Mouse (Mus musculus) midbrain, embryonic 15.5 days (tissue): ENCODE measurements at regions not wholly inside any gene's neighbourhood (a gene's known extent, or its start where the extent isn't known, plus 50 kb on each side); places are given as distances from the start of the nearest gene placed in this dataset.

Experiments used
- ATAC-seq: fragments of 200-750 bp; cut with Nextera tagmentation; replicated peaks from 2 replicates; pipeline ENCODE4 v1.8.0; 2017; ENCODE audit warnings: moderate TSS enrichment
- H3K27ac ChIP-seq: fragments of 300-500 bp; sonication (generic); 2 replicates; pipeline ENCODE4 v1.5.1; 2015; ENCODE audit warnings: mild to moderate bottlenecking, inconsistent platforms
- H3K27me3 ChIP-seq: fragments of 300-500 bp; sonication (generic); replicated peaks from 2 replicates; pipeline ENCODE4 v1.6.1; 2015; ENCODE audit warnings: inconsistent platforms
- H3K36me3 ChIP-seq: fragments of 300-500 bp; sonication (generic); replicated peaks from 2 replicates; pipeline ENCODE4 v1.6.1; 2015; ENCODE audit warnings: inconsistent platforms
- H3K4me1 ChIP-seq: fragments of 300-500 bp; sonication (generic); 2 replicates; pipeline ENCODE4 v1.6.1; 2015; ENCODE audit warnings: inconsistent platforms
- H3K4me2 ChIP-seq: fragments of 300-500 bp; sonication (generic); 2 replicates; pipeline ENCODE4 v1.6.1; 2015; ENCODE audit warnings: inconsistent platforms, mild to moderate bottlenecking, moderate library complexity
- H3K4me3 ChIP-seq: fragments of 300-500 bp; sonication (generic); 2 replicates; pipeline ENCODE4 v1.5.1; 2015; ENCODE audit warnings: mild to moderate bottlenecking, inconsistent platforms
- H3K9ac ChIP-seq: fragments of 300-500 bp; sonication (generic); 2 replicates; pipeline ENCODE4 v1.6.1; 2015; ENCODE audit warnings: mild to moderate bottlenecking, inconsistent platforms
- H3K9me3 ChIP-seq: fragments of 300-500 bp; sonication (generic); 2 replicates; pipeline ENCODE4 v1.6.1; 2016; ENCODE audit warnings: inconsistent platforms
- WGBS: fragments of 180-500 bp; shearing (Covaris S2); methylation state at CpG from one replicate; pipeline ENCODE4 v1.1.7; 2015; ENCODE audit warnings: mixed read lengths; 5-methylcytosine and 5-hydroxymethylcytosine counted together

GRCm38 (mm10) chr13:28787331-28787643 lies 166.2 kb downstream of the Sox4 start:
- H3K36me3 ChIP-seq, result no peaks in the 10 kb centered on the region
- 17% methylated on average over 3 of the region's 3 CpGs for WGBS
- H3K27ac ChIP-seq, result peak overlapping the region; percentile 8
- H3K9me3 ChIP-seq, result no peaks in the 10 kb centered on the region
- no peak overlapping the region for H3K9ac ChIP-seq
- H3K4me3 ChIP-seq, result no peak overlapping the region
- no peak for ATAC-seq
- H3K4me1 ChIP-seq, result peaks cover 33% of the 10 kb centered on the region
- no peaks in the 10 kb centered on the region for H3K27me3 ChIP-seq
- no peak overlapping the region for H3K4me2 ChIP-seq

DNA sequence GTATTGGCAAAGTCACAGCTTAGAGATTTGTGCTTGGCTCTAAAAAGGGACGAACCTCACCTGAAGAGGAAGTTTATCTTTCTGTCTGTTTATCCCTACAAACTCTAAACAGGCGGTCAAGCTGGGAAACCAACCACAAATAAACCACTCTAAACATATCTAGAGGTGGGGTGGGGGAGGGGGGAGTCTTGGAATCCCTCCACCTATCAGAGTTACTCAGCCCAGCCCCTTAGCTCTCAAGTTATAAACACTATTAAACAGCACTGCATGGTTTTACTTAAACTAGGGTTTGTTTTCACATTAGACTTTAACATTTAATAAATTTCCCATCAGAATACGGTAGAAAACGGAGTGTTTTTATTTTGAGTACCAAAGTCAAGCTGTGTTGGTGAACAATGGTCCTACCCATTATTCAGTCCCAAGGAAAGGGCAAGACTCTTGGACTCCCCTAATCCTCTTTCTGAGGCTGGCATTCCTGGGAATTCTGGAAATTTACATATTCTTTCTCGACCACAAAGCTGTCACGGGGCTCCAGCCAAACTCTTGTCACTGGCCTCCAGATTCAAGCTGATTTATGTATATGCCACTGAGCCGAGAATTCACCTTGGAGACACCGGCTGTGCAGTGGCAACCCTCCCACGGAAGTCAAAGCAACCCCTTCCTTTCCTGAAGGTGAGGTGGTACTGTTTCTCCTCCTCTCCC lies 166.7 kb downstream of the Sox4 start:
- Histone ChIP-seq H3K4me1 (peaks cover 38% of the 10 kb centered on the region), H3K9ac (no peak overlapping the region), H3K27me3 (no peaks in the 10 kb centered on the region), H3K9me3 (no peaks in the 10 kb centered on the region), H3K4me3 (no peak overlapping the region), H3K27ac (peak overlapping the region; percentile 8), H3K36me3 (no peaks in the 10 kb centered on the region), H3K4me2 (no peak overlapping the region)
- no peak for ATAC-seq
- 17% methylated on average over 9 of the region's 9 CpGs for WGBS

DNA sequence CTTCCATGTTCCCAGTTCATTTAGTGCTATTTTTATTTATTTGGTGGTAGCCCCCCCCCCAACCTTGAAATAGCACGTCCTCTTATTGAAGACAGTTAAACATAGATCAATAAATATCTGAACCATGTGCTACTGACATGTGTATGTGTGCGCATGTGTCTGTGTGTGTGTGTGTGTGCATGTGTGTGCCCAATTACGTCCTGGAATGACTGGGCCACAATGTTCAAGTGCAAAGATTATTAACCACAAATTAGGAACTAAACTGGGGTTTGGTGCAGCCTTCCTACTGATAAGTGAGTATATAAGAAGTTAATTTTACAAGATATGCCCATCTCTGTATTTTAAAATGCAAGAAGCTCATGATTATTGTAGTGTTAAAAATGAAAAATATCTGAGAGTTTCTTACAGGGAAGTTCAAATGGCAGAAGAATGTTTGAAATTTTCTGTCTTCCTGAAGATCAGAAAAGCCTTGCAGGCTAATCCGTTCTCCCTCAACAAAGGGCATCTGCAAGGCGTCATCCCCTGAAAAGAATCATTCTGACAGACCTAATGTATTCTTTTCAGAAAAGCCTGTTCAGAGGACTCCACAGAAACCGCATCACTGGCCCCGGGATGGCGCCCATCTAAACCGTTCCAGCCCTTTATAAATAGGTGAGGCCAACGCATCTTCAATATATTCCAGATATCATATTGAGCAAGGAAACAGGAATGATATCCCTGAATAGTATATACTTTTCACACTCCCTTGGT lies 170.8 kb downstream of the Sox4 start:
- Histone ChIP-seq H3K4me2 (no peak overlapping the region; the same call in 1 of the 2 replicates), H3K9ac (no peak overlapping the region)

DNA sequence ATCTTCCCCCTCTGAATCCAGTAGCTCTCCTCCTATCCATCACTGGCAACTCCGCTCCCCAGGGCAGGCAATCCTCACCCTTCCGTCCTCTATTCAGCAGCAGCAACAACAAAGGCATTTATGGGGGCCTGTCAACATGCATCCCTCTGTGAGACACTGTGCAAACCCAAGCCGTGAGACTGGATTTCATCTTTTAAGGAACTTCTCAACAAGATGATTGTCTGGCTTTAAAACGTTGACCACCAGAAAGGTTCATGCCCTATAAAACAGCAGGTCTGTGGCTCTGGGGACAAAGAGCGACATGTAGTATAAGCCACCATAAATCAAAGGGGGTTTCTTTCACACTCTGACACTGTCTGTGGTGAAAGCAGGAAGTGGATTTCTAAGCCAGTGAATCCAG lies 171.4 kb downstream of the Sox4 start:
- peak; percentile 28 for ATAC-seq
- H3K27me3 ChIP-seq, result no peaks in the 10 kb centered on the region
- H3K4me2 ChIP-seq, result peak overlapping the region; percentile 0; the same call in 1 of the 2 replicates
- no peaks in the 10 kb centered on the region for H3K36me3 ChIP-seq
- H3K27ac ChIP-seq, result peak overlapping the region; percentile 73
- no peaks in the 10 kb centered on the region for H3K9me3 ChIP-seq
- 8% methylated on average over 5 of the region's 5 CpGs for WGBS
- no peak overlapping the region; the same call in 1 of the 2 replicates for H3K9ac ChIP-seq
- no peak overlapping the region for H3K4me3 ChIP-seq
- peaks cover 41% of the 10 kb centered on the region for H3K4me1 ChIP-seq

More for the DNA sequence above, 170.8 kb downstream of the Sox4 start:
- no peaks in the 10 kb centered on the region for H3K9me3 ChIP-seq
- peaks cover 47% of the 10 kb centered on the region for H3K4me1 ChIP-seq
- ATAC-seq, result peak; percentile 37
- peak overlapping the region; percentile 73 for H3K27ac ChIP-seq
- WGBS, result 10% methylated on average over 10 of the region's 10 CpGs
- H3K36me3 ChIP-seq, result no peaks in the 10 kb centered on the region
- no peaks in the 10 kb centered on the region for H3K27me3 ChIP-seq
- no peak overlapping the region for H3K4me3 ChIP-seq

DNA sequence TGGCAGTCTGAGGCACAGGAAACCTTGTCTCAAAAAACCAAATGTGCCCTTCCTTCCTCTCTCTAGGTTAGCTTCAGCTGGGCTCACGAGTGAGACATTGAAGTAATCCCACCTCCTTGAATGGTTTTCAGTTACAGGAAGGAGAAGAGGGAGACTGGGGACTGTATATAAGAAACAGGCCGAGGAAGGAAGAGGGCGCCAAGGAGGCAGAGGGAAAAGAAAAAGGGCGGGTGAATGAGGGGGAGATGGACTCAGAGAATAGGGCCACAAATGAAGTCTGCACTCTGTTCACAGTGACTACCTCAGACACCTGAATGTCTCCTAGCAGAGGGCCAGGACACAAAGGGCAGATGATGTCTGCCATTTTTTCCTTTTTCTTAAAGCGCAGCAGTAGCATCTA lies 171.9 kb downstream of the Sox4 start:
- H3K4me3 ChIP-seq, result no peak overlapping the region
- no peaks in the 10 kb centered on the region for H3K9me3 ChIP-seq
- peak overlapping the region; percentile 0; the same call in 1 of the 2 replicates for H3K4me2 ChIP-seq
- H3K9ac ChIP-seq, result no peak overlapping the region; the same call in 1 of the 2 replicates
- peaks cover 37% of the 10 kb centered on the region for H3K4me1 ChIP-seq
- H3K36me3 ChIP-seq, result no peaks in the 10 kb centered on the region
- peak; percentile 26 for ATAC-seq
- WGBS, result 14% methylated on average over 5 of the region's 5 CpGs
- peak overlapping the region; percentile 73 for H3K27ac ChIP-seq
- no peaks in the 10 kb centered on the region for H3K27me3 ChIP-seq

DNA sequence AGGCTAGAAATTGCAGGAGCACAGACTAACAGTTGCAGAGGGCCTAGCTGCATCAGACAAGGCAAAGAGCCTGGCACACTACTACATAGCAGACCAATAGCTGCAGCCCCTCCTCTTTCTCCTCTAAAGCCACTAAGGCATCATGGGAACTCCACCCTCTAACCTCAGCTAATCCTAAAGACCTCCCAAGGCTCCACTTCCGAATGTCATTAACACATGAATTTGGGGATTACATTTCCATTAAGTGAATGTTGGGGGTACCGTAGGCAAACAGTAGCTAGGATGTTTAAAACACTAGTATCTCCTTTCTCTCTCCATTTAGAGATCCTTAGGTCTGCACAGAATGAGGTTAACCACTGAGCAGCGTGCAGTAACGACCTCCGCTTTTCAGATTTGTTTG lies 173.1 kb downstream of the Sox4 start:
- H3K36me3 ChIP-seq, result no peaks in the 10 kb centered on the region
- H3K9ac ChIP-seq, result no peak overlapping the region
- ATAC-seq, result no peak
- H3K4me2 ChIP-seq, result no peak overlapping the region
- no peaks in the 10 kb centered on the region for H3K9me3 ChIP-seq
- peaks cover 39% of the 10 kb centered on the region for H3K4me1 ChIP-seq
- 36% methylated on average over 5 of the region's 5 CpGs for WGBS
- no peaks in the 10 kb centered on the region for H3K27me3 ChIP-seq
- no peak overlapping the region for H3K4me3 ChIP-seq
- peak overlapping the region; percentile 11 for H3K27ac ChIP-seq

DNA sequence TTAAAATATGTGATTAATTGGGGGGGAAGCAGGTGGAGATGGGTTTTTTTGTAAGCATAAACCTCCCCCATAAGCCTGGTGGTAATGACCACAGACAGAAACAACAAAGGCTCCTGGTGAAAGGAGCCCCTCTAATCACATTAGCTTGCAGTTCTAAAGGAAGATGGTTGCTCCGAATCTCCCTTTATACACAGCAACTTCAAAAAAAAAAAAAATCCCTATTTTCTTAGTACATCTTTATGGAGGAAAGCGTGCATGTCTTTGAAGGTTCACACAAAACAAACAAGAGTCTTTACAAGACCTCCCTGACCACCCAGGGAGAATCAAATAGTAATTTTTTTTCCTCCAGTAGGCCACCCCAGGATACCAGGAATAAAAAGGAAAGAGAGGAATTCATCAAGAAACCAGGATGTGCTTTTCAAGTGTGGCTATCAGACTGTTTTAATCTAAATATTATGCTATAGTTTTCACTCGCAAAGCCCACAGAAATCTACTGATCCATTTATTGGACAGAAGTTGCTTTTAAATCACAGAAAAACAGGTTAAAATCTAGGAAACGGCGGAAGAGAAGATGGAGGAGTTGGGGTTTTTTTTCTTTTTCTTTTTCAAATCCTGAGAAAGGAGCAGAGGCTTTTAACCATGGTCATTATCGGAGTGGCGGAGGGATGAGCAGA lies 178.2 kb downstream of the Sox4 start:
- Histone ChIP-seq H3K4me1 (peaks cover 40% of the 10 kb centered on the region), H3K4me3 (no peak overlapping the region), H3K4me2 (no peak overlapping the region; the same call in 1 of the 2 replicates), H3K36me3 (no peaks in the 10 kb centered on the region), H3K9me3 (no peaks in the 10 kb centered on the region), H3K27me3 (no peaks in the 10 kb centered on the region), H3K27ac (peak overlapping the region; percentile 67), H3K9ac (0 out of 2 replicates have a peak overlapping the region, but pooled peaks have one; percentile 15)
- 23% methylated on average over 7 of the region's 7 CpGs for WGBS
- 0 out of 2 replicates have a peak, but pooled peaks have one; percentile 27 for ATAC-seq

DNA sequence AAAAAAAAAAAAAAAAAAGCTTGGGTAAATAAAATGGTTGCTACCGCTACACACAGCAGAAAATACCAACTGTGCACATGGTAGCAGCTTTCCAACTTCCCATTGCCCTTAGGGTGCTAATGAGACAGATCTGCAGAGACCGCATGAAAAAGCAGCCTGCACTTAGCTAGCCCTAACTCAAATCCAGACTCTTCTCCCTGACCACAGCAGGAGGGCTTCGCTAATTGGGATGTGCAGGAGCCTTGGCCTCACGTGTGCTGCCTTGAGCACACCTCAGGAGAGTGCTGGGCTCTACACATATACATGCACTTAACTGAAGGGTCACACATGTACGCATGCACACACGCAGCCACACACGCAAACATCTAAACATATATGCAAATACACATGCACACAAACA lies 178.9 kb downstream of the Sox4 start:
- 17% methylated on average over 7 of the region's 7 CpGs for WGBS
- Histone ChIP-seq H3K9me3 (no peaks in the 10 kb centered on the region), H3K27ac (peak overlapping the region; percentile 67), H3K36me3 (no peaks in the 10 kb centered on the region), H3K4me3 (no peak overlapping the region), H3K9ac (0 out of 2 replicates have a peak overlapping the region, but pooled peaks have one; percentile 25), H3K4me1 (peaks cover 41% of the 10 kb centered on the region), H3K27me3 (no peaks in the 10 kb centered on the region), H3K4me2 (peak overlapping the region; percentile 6; the same call in 1 of the 2 replicates)
- peak; percentile 68 for ATAC-seq

DNA sequence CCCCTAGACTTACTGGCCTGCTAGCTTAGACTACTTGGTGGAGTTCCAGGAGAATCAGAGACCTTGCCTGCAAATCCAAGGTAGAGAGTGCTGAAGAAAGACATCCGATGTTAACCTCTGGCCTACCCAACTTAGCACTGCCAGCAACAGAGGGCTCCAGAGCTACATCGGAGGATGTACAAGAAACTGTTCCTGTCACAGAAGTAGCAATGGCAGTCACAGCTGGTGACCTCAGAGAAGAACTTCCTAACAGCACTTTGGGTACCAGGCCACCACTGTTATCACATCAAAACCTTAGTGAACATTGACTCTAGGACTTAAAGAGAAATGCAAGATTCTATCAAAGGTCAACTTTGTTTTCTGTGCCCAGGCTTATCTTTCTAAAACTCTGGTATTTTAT lies 180.0 kb downstream of the Sox4 start:
- no peaks in the 10 kb centered on the region for H3K36me3 ChIP-seq
- peaks cover 51% of the 10 kb centered on the region for H3K4me1 ChIP-seq
- ATAC-seq, result no peak
- H3K9ac ChIP-seq, result no peak overlapping the region
- H3K27ac ChIP-seq, result no peak overlapping the region
- no peak overlapping the region for H3K4me2 ChIP-seq
- no peaks in the 10 kb centered on the region for H3K27me3 ChIP-seq
- H3K9me3 ChIP-seq, result no peaks in the 10 kb centered on the region
- H3K4me3 ChIP-seq, result no peak overlapping the region
- 96% methylated on average over 2 of the region's 2 CpGs for WGBS

GRCm38 (mm10) chr13:28770531-28770930 lies 183.0 kb downstream of the Sox4 start:
- no peaks in the 10 kb centered on the region for H3K36me3 ChIP-seq
- peak overlapping the region; percentile 58 for H3K27ac ChIP-seq
- 22% methylated on average over 13 of the region's 13 CpGs for WGBS
- no peaks in the 10 kb centered on the region for H3K9me3 ChIP-seq
- no peak for ATAC-seq
- H3K4me2 ChIP-seq, result peak overlapping the region; percentile 16
- no peak overlapping the region for H3K9ac ChIP-seq
- no peaks in the 10 kb centered on the region for H3K27me3 ChIP-seq
- H3K4me1 ChIP-seq, result peaks cover 48% of the 10 kb centered on the region
- H3K4me3 ChIP-seq, result no peak overlapping the region

GRCm38 (mm10) chr13:28770018-28770417 lies 183.5 kb downstream of the Sox4 start:
- peak overlapping the region; percentile 58 for H3K27ac ChIP-seq
- H3K36me3 ChIP-seq, result no peaks in the 10 kb centered on the region
- H3K27me3 ChIP-seq, result no peaks in the 10 kb centered on the region
- no peak overlapping the region for H3K9ac ChIP-seq
- WGBS, result 63% methylated on average over 4 of the region's 4 CpGs
- no peak overlapping the region for H3K4me3 ChIP-seq
- H3K4me1 ChIP-seq, result peaks cover 43% of the 10 kb centered on the region
- no peak for ATAC-seq
- no peak overlapping the region for H3K4me2 ChIP-seq
- no peaks in the 10 kb centered on the region for H3K9me3 ChIP-seq

DNA sequence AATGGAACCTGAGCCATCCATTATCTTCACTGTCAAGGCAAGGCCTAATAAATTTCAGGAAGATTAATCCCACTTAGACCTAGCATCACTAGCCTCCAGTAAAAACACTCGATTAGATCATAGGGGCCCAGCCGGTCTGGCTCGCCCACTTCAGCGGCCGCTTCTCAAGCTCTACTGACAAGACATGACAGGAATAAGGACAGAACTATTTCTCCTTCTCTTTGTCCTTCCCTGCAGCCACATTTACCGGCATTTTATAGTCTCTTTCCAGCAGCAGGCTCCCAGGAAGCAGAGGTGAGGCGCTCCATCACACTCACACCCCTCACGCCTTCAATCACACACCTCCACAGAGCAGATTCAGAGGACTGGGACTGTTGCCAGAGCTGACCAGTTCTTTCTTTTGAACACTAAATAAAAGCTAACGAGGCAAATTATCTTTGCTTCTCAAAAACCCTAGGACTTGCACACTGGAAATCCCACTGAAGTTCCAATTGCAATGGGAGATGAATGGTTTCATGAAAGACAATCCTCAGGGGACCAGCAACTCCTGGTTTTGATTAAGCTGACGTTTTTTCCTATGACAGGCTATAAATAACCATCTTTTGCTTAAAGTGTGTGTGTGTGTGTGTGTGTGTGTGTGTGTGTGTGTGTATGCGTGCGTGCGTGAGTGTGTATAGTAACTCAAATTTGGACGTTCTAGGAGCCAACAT lies 184.6 kb downstream of the Sox4 start:
- ATAC-seq, result peak; percentile 53; the same call in 1 of the 2 replicates
- Histone ChIP-seq H3K36me3 (no peaks in the 10 kb centered on the region), H3K4me2 (peak overlapping the region; percentile 22; the same call in 1 of the 2 replicates), H3K4me3 (no peak overlapping the region), H3K9ac (no peak overlapping the region), H3K27ac (peak overlapping the region; percentile 68), H3K4me1 (peaks cover 34% of the 10 kb centered on the region), H3K9me3 (no peaks in the 10 kb centered on the region), H3K27me3 (no peaks in the 10 kb centered on the region)
- 33% methylated on average over 14 of the region's 14 CpGs for WGBS
